Mouse (Mus musculus) NIH3T3 (cell line): ENCODE results near the gene Spon1.

ENCODE experiments used
- DNase-seq: peaks from one replicate; pipeline ENCODE4 v3.0.0-alpha.2; 2012; ENCODE audit warnings: low read depth

Gene Spon1

DNA sequence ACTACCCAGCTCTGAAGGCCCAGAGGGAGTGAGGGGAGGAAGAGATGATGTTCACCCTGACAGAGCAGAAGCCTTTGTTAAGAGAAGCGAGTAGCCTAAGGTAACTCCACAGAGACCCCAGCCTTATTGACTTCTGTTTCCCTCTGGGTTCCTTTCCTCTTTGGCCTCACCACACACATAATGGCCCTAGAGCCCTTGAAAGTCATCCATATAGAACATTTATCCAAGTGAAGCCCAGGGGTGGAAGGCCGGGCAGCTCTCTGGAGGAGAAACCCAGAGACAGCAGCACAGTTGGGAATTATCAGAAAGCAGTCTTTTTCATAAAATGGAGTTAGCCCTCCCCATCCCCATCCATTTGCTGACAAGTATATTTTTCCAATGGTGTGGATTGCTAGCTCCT, 75.7 kb downstream of the Spon1 start:
- no peak for DNase-seq

DNA sequence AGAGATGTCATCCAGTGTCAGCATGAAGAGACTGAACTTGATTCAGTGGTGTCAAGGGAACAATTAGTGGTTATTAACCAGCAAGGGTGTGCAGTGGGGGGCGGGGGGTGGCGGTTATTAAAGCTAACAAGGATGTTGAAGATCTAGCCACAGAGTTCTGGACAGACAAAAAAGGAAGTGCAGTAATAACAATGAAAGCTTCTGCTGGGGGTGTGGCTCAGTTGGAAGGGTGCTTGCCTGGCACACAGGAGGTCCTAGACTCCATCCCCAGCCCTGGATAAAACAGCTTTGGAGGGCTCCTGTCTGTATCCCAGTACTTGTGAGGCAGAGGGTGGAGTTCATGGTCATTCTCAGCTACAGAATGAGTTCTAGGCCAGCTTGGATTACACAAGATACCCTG, 77.4 kb downstream of the Spon1 start:
- no peak for DNase-seq

DNA sequence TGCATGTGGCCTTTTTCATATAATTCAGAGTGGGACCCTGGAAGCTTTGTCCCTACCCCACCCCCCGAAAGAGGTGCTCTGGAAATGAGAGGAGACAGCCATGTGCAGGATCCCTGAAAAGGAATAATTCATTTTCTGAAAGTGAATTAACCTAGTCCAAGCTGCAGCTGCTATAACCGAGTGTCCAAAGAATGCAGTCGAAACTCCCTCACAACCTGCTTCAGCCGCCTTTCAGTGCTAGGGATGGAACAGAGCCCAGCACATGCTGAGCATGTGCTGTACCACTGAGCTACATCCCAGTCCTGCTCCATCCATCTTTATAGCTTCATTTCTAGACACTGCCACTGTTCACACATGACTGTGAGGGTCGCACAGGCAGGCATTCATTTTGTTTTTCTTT, 79.4 kb downstream of the Spon1 start:
- no peak for DNase-seq

DNA sequence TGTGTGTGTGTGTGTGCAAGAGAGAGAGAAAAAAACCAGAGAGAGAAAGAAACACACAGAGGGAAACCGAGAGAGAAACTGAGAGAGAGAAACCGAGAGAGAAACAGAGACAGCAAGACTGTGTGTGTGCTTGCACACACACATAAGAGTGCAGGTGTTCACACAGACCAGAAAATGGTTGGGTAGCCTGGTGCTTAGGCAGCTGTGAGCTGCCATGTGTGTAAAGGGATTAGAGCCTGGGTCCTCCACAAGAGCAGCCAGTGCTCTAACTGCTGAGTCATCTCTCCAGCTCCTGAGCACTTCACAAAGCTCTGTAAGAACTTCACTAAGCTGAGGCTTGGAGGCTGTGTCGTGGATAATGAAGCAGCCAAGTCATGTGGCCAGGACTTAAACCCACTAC, 80.8 kb downstream of the Spon1 start:
- DNase-seq = no peak

DNA sequence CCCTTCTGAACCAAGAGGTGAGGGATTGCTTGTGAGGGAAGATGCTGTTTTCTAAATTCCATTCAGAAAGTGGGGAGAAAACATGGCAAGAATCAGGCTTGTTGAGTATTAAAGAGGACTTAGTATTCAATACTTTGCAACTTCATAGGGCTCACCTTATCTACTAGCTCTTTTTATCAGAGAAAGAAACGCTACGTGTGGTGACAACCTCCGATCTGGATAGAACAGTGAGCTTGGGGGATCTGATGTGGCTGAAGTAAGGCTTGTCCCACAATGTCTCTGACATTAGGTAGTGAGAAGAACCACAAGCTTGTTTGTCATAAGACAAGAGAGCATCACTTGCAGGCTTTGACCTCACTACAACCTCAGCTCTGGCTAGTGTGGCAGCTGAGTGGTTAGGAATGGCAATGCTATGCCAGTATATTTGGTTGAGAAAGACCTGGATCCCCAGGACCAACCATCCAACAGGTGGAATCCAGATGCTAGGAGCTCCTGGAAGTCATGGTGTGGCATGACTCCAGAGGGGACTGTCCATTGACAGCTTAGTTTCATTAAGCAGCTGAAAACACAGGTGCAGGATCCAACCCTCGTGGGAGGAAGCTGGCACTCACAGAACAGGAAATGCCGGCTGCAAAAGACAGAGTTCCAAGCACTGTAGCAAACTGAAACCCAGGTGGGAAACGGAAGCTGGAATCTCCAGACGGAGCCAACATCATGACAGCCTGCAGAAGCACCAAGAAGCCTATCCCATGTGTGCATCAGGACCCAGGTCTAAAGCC, 81.4 kb downstream of the Spon1 start:
- no peak for DNase-seq

DNA sequence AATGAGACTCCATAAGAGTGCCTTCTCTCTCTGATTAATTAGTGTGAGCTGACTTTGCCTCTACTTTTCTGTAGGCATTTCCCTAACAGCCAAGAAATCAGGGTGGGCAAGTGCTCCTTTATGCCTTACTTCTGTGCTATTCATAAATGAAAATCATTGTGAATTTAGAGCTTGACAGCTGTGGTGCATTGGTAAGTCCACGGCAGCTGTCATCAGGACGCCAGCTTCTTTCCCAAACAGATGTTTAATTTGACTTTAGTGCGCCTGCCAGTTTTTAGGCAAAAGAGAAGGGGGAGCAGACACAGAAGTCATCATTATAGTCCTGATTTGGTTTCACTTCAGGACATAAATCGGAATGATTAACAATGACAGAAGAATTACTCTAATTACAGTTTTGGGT, 84.6 kb downstream of the Spon1 start:
- DNase-seq = no peak

DNA sequence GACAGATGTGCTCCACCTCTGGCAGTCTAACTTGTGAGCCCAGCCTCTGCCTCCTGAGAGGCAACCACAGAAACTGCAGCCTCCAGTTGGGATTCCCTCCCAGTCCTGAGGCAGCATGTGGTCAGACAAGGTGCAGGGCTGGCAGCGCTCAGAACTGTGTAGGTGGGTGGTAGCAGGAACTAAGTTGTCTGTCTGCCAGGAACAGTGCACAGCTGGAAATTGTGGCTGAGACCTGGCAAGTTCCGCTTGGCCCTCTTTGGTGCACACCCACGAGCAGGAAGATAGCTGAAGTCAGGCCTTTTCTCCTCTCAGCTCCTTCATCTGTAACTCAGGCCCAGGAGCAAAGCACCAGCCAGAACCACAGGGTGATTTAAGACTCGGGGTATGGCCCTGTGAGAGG, 89.6 kb downstream of the Spon1 start:
- no peak for DNase-seq

DNA sequence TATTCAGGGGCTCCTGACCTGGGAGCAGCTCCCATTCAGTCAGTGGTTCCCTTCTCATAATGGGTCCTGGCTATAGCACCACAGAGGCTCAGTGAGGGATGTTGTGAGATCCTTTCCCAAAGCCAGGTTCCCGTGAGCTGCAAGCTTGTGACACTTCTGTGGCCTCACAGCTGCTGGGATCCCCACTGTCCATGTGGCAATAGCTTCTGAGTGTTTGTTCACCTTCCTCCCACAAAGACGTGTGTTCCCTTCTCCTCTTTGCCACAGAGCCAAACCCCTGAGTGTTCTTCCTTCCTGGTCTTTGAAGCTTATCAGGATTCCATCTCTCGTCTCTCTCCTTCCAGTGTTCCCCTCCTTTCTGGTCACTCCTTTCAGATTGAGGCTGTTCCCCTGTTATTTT, 90.3 kb downstream of the Spon1 start:
- no peak for DNase-seq

DNA sequence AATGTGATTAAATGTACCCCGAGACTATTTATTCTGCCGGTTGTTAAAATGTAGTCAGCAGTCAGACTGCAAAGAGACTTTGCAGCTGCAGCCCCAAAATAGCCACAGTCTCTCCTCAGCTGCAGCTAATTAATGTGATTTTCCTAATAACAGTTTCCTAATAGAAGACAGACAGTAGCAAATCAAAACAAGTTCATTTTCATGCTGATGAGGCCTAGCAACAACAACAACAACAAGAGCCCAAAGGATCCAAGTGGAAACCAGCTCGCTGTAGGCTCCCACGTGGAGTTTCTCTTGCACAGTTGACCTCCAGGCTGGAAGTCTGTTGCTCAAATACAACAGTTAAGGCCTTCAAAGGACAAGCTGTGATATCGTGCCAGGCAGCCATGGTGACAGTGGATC, 93.7 kb downstream of the Spon1 start:
- DNase-seq = no peak

DNA sequence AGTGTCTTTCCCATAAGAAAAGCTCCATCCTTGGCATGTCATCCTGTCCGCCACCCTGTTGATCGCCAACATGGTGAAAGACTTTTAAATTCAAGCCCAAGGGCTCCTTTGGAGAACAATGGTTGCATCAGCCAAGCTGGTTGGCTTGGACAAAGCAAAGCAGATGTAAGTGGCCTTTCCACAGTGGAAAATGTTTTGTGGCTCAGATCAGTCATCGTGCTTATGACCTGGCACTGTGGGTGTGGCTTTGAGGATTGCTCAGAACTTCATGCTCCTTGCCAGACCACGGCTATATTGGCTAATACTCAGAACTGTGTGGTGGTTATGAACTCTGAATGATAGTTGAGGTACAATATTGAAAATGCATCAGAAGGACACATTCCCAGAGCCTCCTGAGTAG, 96.2 kb downstream of the Spon1 start:
- DNase-seq = peak; percentile 13

DNA sequence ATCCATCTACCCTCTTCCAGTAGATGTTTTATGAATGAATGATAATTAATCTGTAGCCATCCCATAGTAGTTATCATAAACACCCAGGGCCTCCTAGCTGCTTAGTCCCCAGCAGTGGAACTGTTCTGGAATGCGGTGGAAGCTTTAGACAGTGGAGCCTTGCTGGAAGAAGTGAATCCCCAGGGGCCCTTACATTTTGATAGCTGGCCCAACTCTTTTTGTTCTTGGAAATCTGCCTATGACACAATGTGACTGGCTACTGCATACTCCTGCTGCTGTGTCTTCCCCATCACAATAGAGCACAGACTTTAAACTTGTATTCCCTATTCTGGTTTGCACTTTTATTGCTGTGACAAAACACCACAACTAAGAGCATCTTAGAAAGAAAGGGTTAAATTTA, 107.0 kb downstream of the Spon1 start:
- no peak for DNase-seq

DNA sequence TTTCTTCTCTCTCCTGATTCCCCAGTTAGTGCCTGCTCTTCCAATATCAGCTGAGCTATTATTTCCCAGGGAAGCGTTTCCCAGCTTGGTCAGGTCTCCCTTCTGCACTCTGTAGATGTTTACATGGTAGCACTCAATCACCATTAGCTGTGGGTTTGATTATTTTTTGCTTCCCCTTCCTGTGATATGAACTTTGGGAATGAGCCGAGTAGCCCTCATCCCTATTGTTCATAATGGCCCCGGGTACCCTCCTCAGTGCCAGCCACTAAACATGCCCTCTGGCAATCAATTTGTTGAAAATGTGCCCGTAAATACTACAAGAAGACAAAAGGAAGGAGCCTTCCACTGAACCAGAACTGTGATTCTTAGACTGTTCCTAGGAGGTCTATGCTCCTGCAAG, 111.7 kb downstream of the Spon1 start:
- no peak for DNase-seq

DNA sequence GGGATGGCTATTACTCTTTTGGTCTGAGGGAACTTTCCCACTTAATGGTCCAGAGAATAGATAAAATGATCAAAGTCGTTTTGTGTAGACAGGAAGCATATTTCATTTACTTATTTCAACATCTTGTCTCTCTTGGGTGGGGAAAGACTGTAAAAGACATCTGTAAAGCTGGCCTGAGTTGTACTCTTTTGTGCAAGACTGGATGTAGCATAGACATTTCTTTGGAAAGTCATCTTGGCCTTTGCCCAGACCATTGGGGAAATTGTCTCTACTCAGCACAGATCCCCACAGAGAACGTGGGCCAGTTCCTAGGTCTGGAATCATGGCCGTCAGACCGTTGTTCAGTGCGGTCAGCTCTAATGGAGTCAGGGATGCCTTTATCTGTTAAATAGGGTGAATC, 112.1 kb downstream of the Spon1 start:
- no peak for DNase-seq

DNA sequence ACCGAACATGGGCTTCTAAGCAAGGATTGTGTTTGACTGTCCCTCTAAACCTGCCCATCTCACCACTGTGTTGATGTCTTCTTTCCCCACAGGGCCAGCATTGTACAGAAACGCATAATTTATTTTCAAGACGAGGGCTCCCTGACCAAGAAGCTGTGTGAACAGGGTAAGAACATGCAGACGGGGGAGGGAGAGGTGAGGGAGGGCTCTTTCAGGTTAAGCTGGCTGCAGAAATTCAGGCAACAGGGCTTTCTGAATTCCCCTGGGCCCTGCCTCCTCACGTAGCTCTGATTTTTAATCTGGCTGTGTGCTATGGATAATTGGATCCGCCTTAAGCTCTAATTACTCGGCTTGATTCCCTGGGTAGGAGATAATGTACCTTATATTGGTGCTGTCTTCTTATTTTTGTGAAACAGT, 113.3 kb downstream of the Spon1 start:
- no peak for DNase-seq

DNA sequence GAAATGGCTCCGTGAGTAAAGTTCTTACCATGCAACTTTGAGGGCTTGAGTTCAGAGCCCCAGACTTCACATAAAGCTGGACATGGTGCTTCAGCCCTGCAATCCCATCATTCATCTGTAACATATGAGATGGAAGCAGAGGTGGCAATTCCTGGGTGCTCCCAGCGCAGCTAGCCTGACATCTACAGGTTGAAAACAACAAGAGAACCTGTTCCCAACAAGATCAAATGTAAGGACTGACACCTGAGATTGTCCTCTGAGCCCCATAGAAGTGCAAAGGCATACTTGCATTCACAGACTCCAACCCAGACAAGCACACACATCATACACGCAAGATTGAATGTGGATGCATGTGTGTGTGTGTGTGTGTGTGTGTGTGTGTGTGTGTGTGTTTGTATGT, 114.2 kb downstream of the Spon1 start:
- no peak for DNase-seq

DNA sequence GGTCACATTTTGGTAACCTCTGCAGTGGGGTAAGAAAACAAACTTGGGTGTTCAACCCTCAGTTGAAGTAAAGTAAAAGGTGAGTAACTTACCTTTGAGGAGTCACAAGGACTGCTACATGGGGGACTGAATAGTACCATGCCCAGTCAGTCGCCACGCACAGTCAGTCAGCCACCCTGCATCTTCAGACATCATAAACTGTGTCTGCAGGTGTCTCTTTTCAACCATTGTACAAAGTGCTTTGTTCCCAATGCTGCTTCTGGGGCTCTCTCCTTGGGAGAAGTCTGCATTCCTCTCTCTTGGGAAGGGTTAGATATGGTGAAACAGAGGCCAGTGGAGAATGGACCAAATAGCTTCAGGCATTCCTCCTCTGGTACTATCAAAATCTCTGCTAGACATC, 125.0 kb downstream of the Spon1 start:
- no peak for DNase-seq

DNA sequence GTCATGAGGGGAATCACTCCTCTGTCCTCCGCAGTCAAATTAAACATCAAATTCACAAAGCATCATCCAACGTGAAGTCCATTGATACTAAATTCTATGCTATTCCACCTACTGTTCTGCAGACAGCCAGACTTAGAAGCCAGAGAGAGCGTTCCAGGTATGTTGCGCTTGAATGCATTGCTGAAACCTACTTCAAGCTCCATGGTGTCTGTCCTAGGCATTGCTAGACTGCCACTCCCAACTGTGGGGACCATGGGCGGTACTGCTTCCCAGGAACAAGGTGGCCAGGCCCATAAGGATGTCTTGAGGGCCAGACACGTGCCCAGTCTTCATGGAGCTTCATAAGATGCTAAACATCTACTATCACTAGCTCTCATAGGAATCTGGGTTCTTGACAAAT, 125.7 kb downstream of the Spon1 start:
- DNase-seq = no peak

DNA sequence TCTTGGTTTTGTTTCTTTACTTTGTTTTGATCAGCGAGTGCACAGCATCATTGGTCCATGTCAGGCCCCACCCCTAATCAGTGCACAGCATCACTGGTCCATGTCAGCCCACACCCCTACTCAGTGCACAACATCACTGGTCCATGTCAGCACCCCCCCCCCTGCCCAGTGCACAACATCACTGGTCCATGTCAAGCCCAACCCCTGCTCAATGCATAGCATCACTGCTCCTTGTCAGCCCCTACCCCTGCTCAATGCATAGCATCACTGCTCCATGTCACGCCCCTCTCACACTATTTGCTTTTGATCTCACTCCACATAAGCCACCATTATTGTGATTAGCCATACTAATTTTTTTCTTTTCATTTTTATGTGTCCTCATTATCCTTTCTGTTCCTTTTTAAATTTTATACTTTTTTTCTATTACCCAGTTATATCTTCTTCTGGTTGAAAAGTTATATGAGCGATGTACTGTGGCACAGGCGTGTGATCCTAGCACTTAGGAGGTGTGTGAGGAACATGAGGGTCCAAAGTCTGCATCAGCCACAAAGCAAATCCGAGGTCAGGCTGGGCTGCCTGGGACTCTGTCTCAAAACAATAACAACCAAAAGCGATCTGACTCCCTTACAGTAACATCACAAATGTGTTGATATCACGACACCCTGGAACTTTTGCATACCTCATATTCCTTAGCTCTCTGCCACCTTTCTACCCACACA, 128.3 kb downstream of the Spon1 start:
- DNase-seq = no peak

DNA sequence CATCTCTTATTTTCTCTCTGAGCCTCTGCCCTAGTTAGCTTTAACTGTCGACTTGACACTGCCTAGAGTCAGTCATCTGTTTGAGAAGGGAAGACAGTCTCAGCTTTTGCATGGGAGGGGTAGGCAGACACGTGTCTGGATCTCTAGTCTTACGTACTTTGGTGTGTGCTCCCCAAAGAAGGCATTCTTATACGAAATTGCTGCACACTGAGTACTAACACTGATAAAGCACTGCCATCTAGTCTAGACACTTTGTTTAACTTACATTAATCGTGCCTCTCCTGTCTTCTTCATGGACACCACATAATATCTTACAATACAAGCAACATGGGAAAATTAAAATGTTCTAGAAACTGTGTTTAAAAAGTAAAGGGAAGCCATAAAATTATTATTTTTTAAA, 129.5 kb downstream of the Spon1 start:
- DNase-seq = no peak

DNA sequence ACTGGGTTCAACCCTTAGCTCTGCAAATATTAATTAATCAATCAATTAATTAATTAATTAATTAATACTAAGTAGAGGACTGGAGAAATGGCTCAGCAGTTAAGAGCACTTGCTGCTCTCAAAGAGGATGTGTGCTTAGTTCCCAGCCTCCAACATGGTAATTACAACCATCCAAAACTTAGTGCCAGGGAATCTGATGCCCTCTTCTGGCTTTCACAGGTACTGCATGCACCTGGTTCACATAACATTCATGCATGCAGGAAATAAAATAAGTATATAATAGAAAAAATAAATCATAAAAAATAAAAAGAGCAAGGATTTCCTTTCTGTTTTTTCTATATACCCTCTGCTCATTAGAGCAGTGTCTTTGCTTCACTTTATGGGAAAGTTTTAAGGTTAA, 132.6 kb downstream of the Spon1 start:
- no peak for DNase-seq

DNA sequence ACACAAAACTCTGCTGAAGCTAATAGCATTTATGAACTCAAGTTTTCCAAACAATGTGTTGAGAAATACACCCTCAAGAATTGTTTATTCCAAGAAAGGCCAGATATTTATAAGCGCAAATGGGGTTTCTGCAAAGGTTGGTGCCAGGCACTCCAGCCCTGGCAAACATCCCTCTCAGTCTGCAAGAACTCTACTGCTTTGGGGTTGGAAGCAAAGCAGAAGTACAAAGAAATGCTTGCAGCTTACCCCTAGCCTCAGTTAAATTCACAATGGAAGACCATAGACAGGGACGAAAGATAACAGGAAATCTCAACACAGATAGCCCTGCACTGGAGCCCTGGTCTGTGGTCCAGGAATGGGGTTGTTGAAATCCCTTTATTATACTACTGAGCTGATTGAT, 135.7 kb downstream of the Spon1 start:
- DNase-seq = no peak

DNA sequence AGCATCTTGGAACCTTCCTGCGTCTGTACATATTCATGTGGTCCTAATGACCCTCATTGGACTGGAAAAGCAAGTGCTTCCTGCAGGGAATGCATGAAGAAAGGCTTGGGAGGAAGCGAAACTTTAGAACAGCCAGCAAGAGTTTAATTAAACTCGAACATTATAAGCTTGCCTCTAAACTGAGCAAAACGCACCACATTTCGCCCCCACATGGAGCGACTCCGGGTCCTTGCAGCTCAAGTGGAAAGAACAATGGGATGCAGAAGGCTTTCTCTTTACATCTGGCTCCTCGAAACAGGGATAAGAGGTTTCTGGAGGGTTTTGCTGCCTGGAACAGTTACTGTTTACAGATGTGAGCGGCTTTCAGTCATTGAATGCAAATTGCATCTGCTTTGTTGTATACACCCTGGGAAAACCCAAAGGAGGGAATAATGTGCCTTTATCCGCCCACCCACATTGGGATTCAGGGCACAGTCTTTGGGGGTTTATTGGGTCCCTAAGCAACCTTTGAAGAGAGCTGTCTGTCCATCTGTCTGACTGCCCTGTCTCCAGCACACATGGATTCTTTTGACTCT, 136.2 kb downstream of the Spon1 start:
- DNase-seq = no peak

DNA sequence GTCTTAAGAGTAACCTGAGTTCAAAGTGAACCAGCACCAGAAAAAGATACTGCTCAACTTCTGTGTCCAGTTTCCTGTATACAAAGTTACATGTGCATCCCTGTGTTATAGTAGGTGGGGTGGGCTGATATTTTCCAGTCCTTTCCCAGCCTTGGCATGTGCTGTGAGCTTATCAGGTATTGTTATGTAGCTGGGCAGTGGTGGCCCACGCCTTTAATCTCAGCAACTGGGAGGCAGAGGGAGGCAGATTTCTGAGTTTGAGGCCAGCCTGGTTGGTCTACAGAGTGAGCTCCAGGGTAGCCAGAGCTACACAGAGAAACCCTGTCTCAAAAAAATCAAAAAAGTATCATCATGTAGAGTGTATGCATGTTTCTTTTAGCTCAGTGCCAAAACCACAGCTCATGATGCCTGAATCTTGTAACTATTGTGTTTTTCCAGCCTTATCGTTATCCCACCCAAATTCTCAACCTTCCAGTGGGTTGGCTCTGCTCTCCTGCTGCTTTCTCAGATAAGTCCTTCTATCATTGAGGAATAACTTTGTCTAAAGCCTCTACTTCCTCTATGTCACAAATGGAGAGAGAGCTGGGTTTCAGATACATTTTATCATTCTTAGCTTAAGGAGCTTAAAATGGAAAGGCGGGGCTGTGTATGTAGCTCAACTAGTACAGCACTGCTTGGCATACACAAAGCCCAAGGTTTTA, 137.5 kb downstream of the Spon1 start:
- DNase-seq = no peak
